Mouse (Mus musculus) kidney, postnatal 14 days (tissue): ENCODE results near the gene Gpm6b.

Source experiments
- DNase-seq: peaks from one replicate; pipeline ENCODE4 v3.0.0; 2022; ENCODE audit warnings: mixed read lengths

Gene Gpm6b

GRCm38 (mm10) chrX:166238831-166239460, at the start of gene Gpm6b:
Gpm6b (plus strand) TSS chrX:166238911.
- DNase-seq = peak; percentile 51

GRCm38 (mm10) chrX:166196327-166196726, 42.4 kb upstream of the Gpm6b start:
- DNase-seq = no peak

GRCm38 (mm10) chrX:166198266-166198665, 40.4 kb upstream of the Gpm6b start:
- DNase-seq = peak; percentile 2

- DNase-seq = no peak
Observed at GRCm38 (mm10) chrX:166199812-166200211, 38.9 kb upstream of the Gpm6b start.

- DNase-seq = no peak
Observed at GRCm38 (mm10) chrX:166214576-166214975, 24.1 kb upstream of the Gpm6b start.

GRCm38 (mm10) chrX:166216248-166216647, 22.5 kb upstream of the Gpm6b start:
- DNase-seq = no peak

- DNase-seq = no peak
Observed at GRCm38 (mm10) chrX:166216720-166217119, 22.0 kb upstream of the Gpm6b start.

DNA sequence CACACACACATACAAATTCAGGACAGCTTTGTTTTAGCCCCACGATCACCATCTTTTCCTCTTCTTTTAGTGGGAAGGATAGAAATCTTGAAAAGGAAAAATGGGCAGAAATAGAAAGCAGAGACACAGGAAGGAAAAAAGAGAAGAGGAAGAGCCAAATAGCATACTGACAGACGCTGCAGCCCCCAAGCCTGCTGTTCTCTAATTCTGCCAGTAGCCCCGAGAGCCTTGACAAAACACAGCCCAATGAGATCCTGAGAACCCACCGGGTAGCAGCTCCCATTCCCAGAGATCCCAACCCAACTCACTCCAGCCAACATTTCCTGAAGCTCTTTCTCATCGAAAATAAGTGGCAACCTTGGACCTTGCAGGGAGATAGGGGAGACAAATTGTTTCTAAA, 19.4 kb upstream of the Gpm6b start:
- no peak for DNase-seq

DNA sequence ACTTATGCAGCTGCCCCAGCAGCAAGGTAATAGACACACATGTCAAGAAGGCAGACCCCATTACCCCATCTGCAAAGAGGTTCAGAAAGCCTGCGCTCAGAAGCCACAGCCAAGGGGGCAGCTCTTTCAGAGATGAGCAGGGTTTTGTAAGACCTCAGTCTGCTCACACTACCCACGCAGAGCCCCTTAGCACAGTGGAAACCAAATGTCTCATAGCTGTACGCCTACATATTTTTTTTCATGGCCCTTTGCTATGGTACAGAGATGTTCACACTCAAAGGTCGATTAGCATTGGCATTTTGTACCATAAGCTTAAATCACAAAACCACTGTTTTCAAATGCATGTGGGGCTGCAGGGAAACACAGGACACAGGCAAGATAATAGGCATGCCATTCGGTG, 11.9 kb upstream of the Gpm6b start:
- no peak for DNase-seq

DNA sequence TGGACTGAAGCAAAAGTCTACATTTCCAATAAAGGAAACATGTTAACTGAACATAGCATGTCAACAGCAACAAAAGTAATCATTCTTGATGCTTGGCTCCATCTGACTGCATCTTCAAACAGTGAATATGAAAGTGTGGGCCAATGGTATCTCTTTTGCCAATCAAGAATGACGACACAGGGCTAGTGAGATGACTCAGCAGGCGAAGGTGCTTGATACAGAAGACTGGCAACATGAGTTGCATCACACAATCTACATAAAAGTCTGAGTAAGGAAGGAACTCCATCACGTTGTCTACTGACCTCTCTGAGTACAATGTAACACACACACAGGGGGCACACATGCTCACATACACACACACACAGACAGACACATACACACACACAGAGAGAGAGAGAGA, 9.0 kb upstream of the Gpm6b start:
- no peak for DNase-seq

DNA sequence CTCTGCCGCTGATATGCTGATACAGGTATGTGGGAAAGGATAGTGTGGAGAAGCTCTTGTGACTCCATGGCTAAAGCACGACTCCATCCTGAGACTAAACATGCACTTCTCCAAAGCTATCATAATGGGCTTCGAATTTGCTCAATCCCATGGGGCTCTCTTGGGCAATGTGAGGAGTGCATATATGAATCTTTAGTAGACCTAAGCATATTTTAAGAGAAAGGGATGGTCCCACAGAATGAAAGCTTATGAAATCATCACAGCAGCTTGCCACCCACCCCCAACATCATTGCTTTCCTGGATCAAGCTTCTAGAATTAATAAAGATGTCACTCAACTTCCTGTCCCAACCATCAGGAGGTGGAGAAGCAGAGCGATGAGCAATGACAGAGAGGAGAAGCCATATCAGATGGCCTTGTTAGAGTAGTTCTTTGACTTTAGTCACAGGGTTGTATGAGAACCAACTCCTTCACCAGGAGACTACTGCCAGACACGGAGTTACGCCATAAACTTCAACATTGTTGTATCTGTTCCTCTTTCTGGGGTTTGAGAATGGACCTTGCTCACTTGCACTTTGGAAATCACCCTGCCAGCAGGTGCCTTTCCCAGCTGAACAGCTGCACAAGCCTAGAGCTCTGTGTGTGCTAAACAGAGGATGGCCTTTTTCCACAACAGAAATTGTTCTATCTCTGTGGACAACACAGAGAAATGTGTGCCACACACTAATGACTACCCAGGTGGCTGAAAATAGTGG, 8.0 kb upstream of the Gpm6b start:
- DNase-seq = no peak

- DNase-seq = no peak
Observed at GRCm38 (mm10) chrX:166236131-166236530, 2.6 kb upstream of the Gpm6b start.

- DNase-seq = no peak
Observed at GRCm38 (mm10) chrX:166239520-166239919, 809 bp downstream of the Gpm6b start.

GRCm38 (mm10) chrX:166240751-166241150, 2.0 kb downstream of the Gpm6b start:
- DNase-seq = no peak

DNA sequence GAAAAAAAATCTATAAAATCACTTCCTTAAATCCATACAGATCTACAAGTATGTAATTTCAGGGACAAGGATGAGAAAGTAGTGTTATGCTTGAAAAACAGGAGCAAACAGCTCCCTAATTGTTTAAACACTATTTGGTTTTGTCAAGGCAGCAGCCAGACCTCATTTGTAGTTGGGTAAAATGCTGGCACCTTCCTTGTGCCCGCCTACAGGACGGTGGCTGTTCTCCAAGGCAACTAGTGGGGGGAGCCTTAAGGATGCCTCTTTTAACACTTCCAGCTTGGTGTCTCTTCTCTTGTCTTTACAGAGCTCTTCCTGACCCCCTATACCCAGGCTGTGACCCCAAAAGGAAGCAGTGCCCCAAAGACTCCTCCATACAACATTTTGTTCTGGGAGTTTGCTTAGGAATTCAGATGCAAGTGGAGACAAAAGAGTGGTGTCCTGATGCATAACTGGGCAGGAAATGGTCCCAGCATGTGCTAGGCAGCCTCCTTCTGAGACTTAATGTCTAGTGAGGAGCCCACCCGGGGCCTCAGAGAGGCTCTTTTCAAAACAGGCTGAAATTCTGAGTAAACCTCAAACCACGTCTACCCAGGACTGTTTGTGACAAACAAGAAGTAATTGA, 4.7 kb downstream of the Gpm6b start:
- no peak for DNase-seq

GRCm38 (mm10) chrX:166271489-166271888, 32.8 kb downstream of the Gpm6b start:
- no peak for DNase-seq

DNA sequence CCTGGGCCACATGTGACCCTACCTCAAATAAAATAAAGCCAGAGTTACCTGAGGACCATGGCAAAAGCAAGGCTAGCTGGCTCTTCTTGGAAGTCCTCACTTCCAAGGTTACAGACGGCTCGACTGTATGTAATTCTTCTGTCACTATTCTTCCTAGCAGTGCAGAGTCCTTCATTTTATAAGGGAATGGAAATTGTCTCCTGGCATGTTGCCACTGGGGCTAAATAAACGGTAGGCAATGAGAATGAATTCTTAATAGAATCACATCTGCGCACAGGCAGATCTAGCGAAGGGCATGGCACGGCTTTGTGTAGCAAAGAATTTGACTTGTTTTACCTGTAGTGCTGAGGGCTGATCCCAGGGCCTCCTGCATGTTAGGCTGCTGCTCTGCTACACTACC, 33.9 kb downstream of the Gpm6b start:
- DNase-seq = no peak

DNA sequence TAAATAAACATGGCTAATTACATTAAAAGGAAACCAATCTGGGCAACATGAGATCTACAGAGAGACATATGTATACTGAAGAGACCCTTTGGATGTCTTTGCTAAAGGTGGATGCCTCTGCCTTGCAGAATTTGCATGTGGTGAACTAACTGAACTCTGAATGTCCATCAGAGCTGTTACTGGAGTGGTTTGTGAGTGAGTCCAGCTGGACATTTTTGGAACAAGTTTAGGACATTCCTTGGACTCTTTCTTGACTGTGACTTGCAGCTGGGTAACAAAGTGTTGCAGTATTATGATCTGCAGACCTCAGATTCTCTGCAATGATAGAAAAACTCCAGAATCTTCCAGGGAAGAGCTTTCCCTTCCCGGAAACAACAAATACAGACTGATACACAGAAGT, 41.1 kb downstream of the Gpm6b start:
- peak; percentile 26 for DNase-seq

DNA sequence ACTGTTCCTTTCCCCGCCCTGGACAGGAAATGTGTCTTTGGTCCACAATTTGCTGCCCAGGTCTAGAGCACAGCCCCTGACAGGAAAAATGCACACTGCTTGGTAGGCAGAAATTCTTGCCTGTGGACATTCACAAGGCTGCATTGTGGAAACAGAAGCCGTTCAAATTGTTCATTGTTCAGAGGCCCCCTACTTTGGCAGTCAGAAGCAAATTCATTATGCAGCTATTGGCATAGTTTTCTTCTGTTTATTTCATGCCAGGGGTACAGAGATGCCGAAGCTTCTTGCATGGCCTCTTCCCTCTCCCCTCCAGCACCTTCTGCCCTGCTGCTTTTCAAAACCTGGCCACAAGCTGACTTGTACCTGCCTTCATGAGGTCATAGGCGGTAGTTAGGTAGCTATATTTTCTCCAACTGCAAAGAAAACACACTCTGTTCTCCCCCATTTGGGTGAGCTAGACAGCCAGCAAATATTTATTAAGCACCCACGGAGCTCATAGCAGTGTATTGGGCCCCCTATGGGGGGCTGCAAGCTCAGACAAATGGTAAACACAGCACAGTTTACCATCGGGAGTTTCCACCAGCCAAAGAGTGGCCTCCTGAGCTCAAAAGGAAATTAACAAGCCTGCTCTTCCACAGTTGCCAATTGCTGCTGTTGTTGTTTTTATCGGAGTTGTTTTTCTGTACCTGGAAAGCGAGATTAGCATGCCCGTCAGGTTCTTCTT, 48.2 kb downstream of the Gpm6b start:
- DNase-seq = no peak

- DNase-seq = no peak
Observed at GRCm38 (mm10) chrX:166291266-166291665, 52.6 kb downstream of the Gpm6b start.

GRCm38 (mm10) chrX:166293465-166293864, 54.8 kb downstream of the Gpm6b start:
- DNase-seq = no peak

GRCm38 (mm10) chrX:166302791-166303190, 64.1 kb downstream of the Gpm6b start:
- DNase-seq = peak; percentile 15

- DNase-seq = no peak
Observed at GRCm38 (mm10) chrX:166304355-166304754, 65.6 kb downstream of the Gpm6b start.
